Mouse (Mus musculus) limb, embryonic 14.5 days (tissue): ENCODE data around the gene Ube2v1. TPM values are rescaled to one million over a fixed set of nuclear protein-coding genes. Genes with fewer than 3 reads are reported as not detected.
A peak's percentile ranks its signal among the peaks of the same experiment; 100 is the strongest.

ENCODE experiments used
- ATAC-seq: fragments of 200-750 bp; cut with Nextera tagmentation; 2 replicates; pipeline ENCODE4 v1.8.0; 2017; ENCODE audit warnings: low read depth, moderate number of reproducible peaks, moderate TSS enrichment; ENCODE audit not compliant: low FRiP score
- DNase-seq: peaks from one replicate; pipeline ENCODE4 v3.0.0-alpha.2; 2015; ENCODE audit warnings: low spot score
- H3K27ac ChIP-seq: fragments of 300-500 bp; sonication (generic); replicated peaks from 2 replicates; pipeline ENCODE4 v1.5.1; 2014; ENCODE audit warnings: low read depth, mild to moderate bottlenecking, low read length, moderate library complexity, mixed read lengths
- H3K27me3 ChIP-seq: fragments of 300-500 bp; sonication (generic); 2 replicates; pipeline ENCODE4 v1.6.1; 2014; ENCODE audit warnings: low read length, mixed read lengths; ENCODE audit not compliant: control insufficient read depth, insufficient read depth
- H3K36me3 ChIP-seq: fragments of 300-500 bp; sonication (generic); 2 replicates; pipeline ENCODE4 v1.6.1; 2014; ENCODE audit warnings: mild to moderate bottlenecking, low read length, moderate library complexity, mixed read lengths; ENCODE audit not compliant: control insufficient read depth, insufficient read depth
- H3K4me1 ChIP-seq: fragments of 300-500 bp; sonication (generic); 2 replicates; pipeline ENCODE4 v1.6.1; 2014; ENCODE audit warnings: antibody characterized with exemption, low read length, mixed read lengths; ENCODE audit not compliant: control insufficient read depth, insufficient read depth
- H3K4me2 ChIP-seq: fragments of 300-500 bp; sonication (generic); replicated peaks from 2 replicates; pipeline ENCODE4 v1.6.1; 2014; ENCODE audit warnings: low read depth, mild to moderate bottlenecking, low read length, moderate library complexity; ENCODE audit not compliant: severe bottlenecking
- H3K4me3 ChIP-seq: fragments of 300-500 bp; sonication (generic); replicated peaks from 2 replicates; pipeline ENCODE4 v1.5.1; 2014; ENCODE audit warnings: low read length
- H3K9ac ChIP-seq: fragments of 300-500 bp; sonication (generic); 2 replicates; pipeline ENCODE4 v1.6.1; 2014; ENCODE audit warnings: mild to moderate bottlenecking, low read depth, low read length, moderate library complexity; ENCODE audit not compliant: severe bottlenecking
- H3K9me3 ChIP-seq: fragments of 300-500 bp; sonication (generic); 2 replicates; pipeline ENCODE4 v1.6.1; 2016; ENCODE audit warnings: low read length; ENCODE audit not compliant: control insufficient read depth
- POLR2A ChIP-seq: fragments of 200-500 bp; IDR thresholded peaks from 2 replicates; pipeline ENCODE4 v1.8.0; 2012; ENCODE audit warnings: inconsistent platforms, mild to moderate bottlenecking, moderate library complexity, borderline replicate concordance; ENCODE audit not compliant: insufficient read depth, insufficient read length; ENCODE audit errors: extremely low read depth
- WGBS: fragments of 180-500 bp; shearing (Covaris S2); extraction: QIAGEN DNeasy Blood & Tissue Kit; methylation state at CpG from one replicate; pipeline ENCODE4 v1.1.7; 2014; 5-methylcytosine and 5-hydroxymethylcytosine counted together
- polyA plus RNA-seq, 2 experiments: library from polyadenylated mRNA; depleted of rRNA in 1 of 2; stranded (reverse) in 1 of 2; unstranded in 1 of 2; fragments of >200 nt; fragmentation: Nextera tagmentation in 1 of 2; extraction: Ambion mirVana in 1 of 2; gene quantifications; 2 replicates each; pipeline versions ENCODE4 v1.2.1 to v1.2.3; 2012 to 2014

Gene Ube2v1
- polyA plus RNA-seq, 2 experiments, result 137 to 270 TPM

- no peak for ATAC-seq
Measured at GRCm38 (mm10) chr2:167642164-167642563, 10.3 kb upstream of the Ube2v1 start.

GRCm38 (mm10) chr2:167641337-167641736 is 9.4 kb upstream of the Ube2v1 start:
- Histone ChIP-seq H3K9me3 (no peaks in the 10 kb centered on the region), H3K4me1 (no peaks in the 10 kb centered on the region), H3K27me3 (no peaks in the 10 kb centered on the region), H3K27ac (no peak overlapping the region), H3K4me3 (no peak overlapping the region), H3K9ac (no peak overlapping the region), H3K36me3 (peaks cover 29% of the 10 kb centered on the region), H3K4me2 (no peak overlapping the region)
- 57% methylated on average over 8 of the region's 8 CpGs for WGBS
- DNase-seq, result no peak
- no peak for ATAC-seq
- no peak for TF ChIP-seq POLR2A

More at GRCm38 (mm10) chr2:167642164-167642563, 10.3 kb upstream of the Ube2v1 start:
- Histone ChIP-seq H3K36me3 (peaks cover 29% of the 10 kb centered on the region), H3K4me2 (no peak overlapping the region), H3K27me3 (no peaks in the 10 kb centered on the region), H3K9me3 (no peaks in the 10 kb centered on the region), H3K27ac (no peak overlapping the region), H3K4me3 (no peak overlapping the region), H3K9ac (no peak overlapping the region), H3K4me1 (no peaks in the 10 kb centered on the region)
- no peak for DNase-seq
- WGBS, result 86% methylated on average over 6 of the region's 6 CpGs
- no peak for TF ChIP-seq POLR2A

- H3K27ac ChIP-seq, result no peak overlapping the region
- ATAC-seq, result no peak
- H3K4me1 ChIP-seq, result no peaks in the 10 kb centered on the region
- H3K9ac ChIP-seq, result no peak overlapping the region
- no peaks in the 10 kb centered on the region for H3K27me3 ChIP-seq
- H3K36me3 ChIP-seq, result peaks cover 19% of the 10 kb centered on the region
- H3K9me3 ChIP-seq, result no peaks in the 10 kb centered on the region
- no peak overlapping the region for H3K4me2 ChIP-seq
- DNase-seq, result no peak
- WGBS, result 85% methylated on average over 3 of the region's 3 CpGs
- TF ChIP-seq POLR2A, result no peak
- no peak overlapping the region for H3K4me3 ChIP-seq
Measured at GRCm38 (mm10) chr2:167640279-167640678, 8.4 kb upstream of the Ube2v1 start.

GRCm38 (mm10) chr2:167634865-167635512 is 3.1 kb upstream of the Ube2v1 start:
- 75% methylated on average over 7 of the region's 7 CpGs for WGBS
- Histone ChIP-seq H3K27me3 (no peaks in the 10 kb centered on the region), H3K4me2 (peak overlapping the region; percentile 44), H3K4me1 (peaks cover 15% of the 10 kb centered on the region), H3K27ac (no peak overlapping the region), H3K36me3 (no peaks in the 10 kb centered on the region), H3K9me3 (no peaks in the 10 kb centered on the region), H3K4me3 (peak overlapping the region; percentile 28), H3K9ac (no peak overlapping the region)
- no peak for DNase-seq
- no peak for TF ChIP-seq POLR2A
- ATAC-seq, result no peak

- Histone ChIP-seq H3K27ac (0 out of 2 replicates have a peak overlapping the region, but pooled peaks have one; percentile 64), H3K9ac (0 out of 2 replicates have a peak overlapping the region, but pooled peaks have one; percentile 1), H3K4me3 (peak overlapping the region; percentile 28), H3K4me1 (peaks cover 19% of the 10 kb centered on the region), H3K27me3 (no peaks in the 10 kb centered on the region), H3K36me3 (no peaks in the 10 kb centered on the region), H3K4me2 (peak overlapping the region; percentile 44), H3K9me3 (no peaks in the 10 kb centered on the region)
- WGBS, result under 1% methylated on average over 14 of the region's 15 CpGs
- TF ChIP-seq POLR2A, result no peak
- peak; percentile 78 for ATAC-seq
- DNase-seq, result peak; percentile 100
Measured at GRCm38 (mm10) chr2:167634338-167634770, 2.5 kb upstream of the Ube2v1 start.

GRCm38 (mm10) chr2:167633537-167633872 is 1.6 kb upstream of the Ube2v1 start:
- 90% methylated on average over 6 of the region's 6 CpGs for WGBS
- Histone ChIP-seq H3K9me3 (no peaks in the 10 kb centered on the region), H3K4me3 (no peak overlapping the region), H3K27me3 (no peaks in the 10 kb centered on the region), H3K4me1 (peaks cover 19% of the 10 kb centered on the region), H3K4me2 (no peak overlapping the region), H3K36me3 (no peaks in the 10 kb centered on the region), H3K9ac (no peak overlapping the region), H3K27ac (peak overlapping the region; percentile 64; the same call in 1 of the 2 replicates)
- DNase-seq, result no peak
- ATAC-seq, result no peak
- no peak for TF ChIP-seq POLR2A
